Mouse (Mus musculus): ENCODE measurements around the gene Atrnl1.

- TF ChIP-seq HCFC1 (IDR thresholded peaks at IDR 0.05; ENCODE audit: borderline replicate concordance, insufficient read depth, low read length) (no peak), MAFK (IDR thresholded peaks at IDR 0.05; ENCODE audit: insufficient read depth, low read depth, low read length) (no peak)
These were observed 312.2 kb downstream of the Atrnl1 start for GRCm38 (mm10) chr19:57922991-57923390.
